ENCODE assay signal across 16 mouse cellular contexts in the genomic region with DNA sequence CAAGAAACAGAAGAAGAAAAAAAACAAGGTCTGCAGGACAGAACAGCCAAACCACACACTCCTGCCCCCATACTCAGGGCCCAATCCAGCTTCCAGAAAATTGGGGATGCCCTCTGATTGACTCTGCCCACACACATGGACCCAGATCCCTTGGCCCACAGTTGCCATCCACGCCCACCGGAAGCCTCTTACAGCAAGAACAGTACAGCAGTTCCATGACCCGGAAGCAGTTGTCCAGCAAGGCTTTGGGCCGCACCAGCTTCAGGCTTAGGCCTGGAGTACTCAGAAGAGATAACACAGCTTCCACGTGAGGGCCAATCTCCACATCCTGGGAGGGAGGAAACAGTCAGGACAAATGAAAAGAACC.
"Had no signal": no experiment of that assay in that cellular context is flagged by ENCODE, and none has a peak within 500 bp of the region (broad histone marks: within the 10 kb centered on the region; RNA-seq: fewer than 3 reads in every experiment).

No protein-coding gene starts in this region.

- H3K27me3 ChIP-seq: kidney, embryonic 15.5 days; midbrain, embryonic 12.5 days; midbrain, embryonic 15.5 days; neural tube, embryonic 13.5 days had no signal

- H3K4me1 ChIP-seq: liver, embryonic 13.5 days; midbrain, embryonic 12.5 days; midbrain, embryonic 15.5 days; neural tube, embryonic 13.5 days had no signal

- H3K27ac ChIP-seq: kidney, embryonic 15.5 days; left cerebral cortex, adult 2 months; liver, embryonic 13.5 days; midbrain, embryonic 12.5 days; midbrain, embryonic 15.5 days; neural tube, embryonic 13.5 days had no signal

- ATAC-seq: midbrain, embryonic 15.5 days had no signal

- H3K4me3 ChIP-seq: kidney, embryonic 15.5 days; layer of hippocampus, adult 2 months; left cerebral cortex, adult 2 months; liver, embryonic 13.5 days; midbrain, embryonic 12.5 days; midbrain, embryonic 15.5 days; neural tube, embryonic 13.5 days had no signal

- DNase-seq: kidney, adult 11 months; kidney, adult 8-10 months; kidney, postnatal 14 days; layer of hippocampus, adult 9-11 months; liver, embryonic 13.5 days; lung, adult 2 months; lung, postnatal 14 days; retina, postnatal 1 day; right cerebral cortex, postnatal 25 days; thymus, postnatal 25 days had no signal
